Mouse (Mus musculus): ENCODE measurements at regions not wholly inside any gene's neighbourhood (a gene's known extent, or its start where the extent isn't known, plus 50 kb on each side); places are given as distances from the start of the nearest gene placed in this dataset.
A peak's percentile ranks its signal among the peaks of the same experiment; 100 is the strongest.

- H3K4me3 ChIP-seq (ENCODE audit: control insufficient read depth in 1 of 2, insufficient read depth in 1 of 2, low read depth in 2 of 2, low read length in 2 of 2) = no peak overlapping the region
- DNase-seq (ENCODE audit: low read depth, low spot score) = peak; percentile 30
- H3K9me3 ChIP-seq (replicated peaks; ENCODE audit: insufficient read depth, low read length) = no peaks in the 10 kb centered on the region
- H3K27me3 ChIP-seq (ENCODE audit: control insufficient read depth in 1 of 2, insufficient read depth in 2 of 2, low read length in 2 of 2) = no peaks in the 10 kb centered on the region
- peaks cover 0 to 2% of the 10 kb centered on the region in 2 experiments; a peak in 2 of 4 replicates for H3K36me3 ChIP-seq (ENCODE audit: control insufficient read depth in 1 of 2, insufficient read depth in 2 of 2, low read length in 2 of 2)
- TF ChIP-seq MAFK (IDR thresholded peaks at IDR 0.05; ENCODE audit: borderline replicate concordance, low read depth, low read length) (no peak), GATA1 (IDR thresholded peaks at IDR 0.05; ENCODE audit: low read depth, low read length) (0 out of 2 replicates have a peak, but pooled peaks have one; percentile 5), ETS1 (IDR thresholded peaks at IDR 0.05; ENCODE audit: low read depth, low read length) (no peak)
- H3K27ac ChIP-seq (ENCODE audit: control insufficient read depth, low read depth, low read length) = no peak overlapping the region
- H3K4me1 ChIP-seq (ENCODE audit: control insufficient read depth in 1 of 2, insufficient read depth in 2 of 2, low read length in 2 of 2) = no peaks in the 10 kb centered on the region
- no peaks in the 10 kb centered on the region for H3K79me2 ChIP-seq (ENCODE audit: control insufficient read depth, insufficient read depth, low read length, poor library complexity)
- H3K9ac ChIP-seq (ENCODE audit: control insufficient read depth, low read depth, low read length, poor library complexity, severe bottlenecking) = no peak overlapping the region
These were observed 555.9 kb upstream of the Klhl1 start for GRCm38 (mm10) chr14:97074808-97075207.

GRCm38 (mm10) chr14:97068770-97069169 is 549.9 kb upstream of the Klhl1 start:
- Histone ChIP-seq H3K9ac (ENCODE audit: control insufficient read depth, low read depth, low read length, poor library complexity, severe bottlenecking) (no peak overlapping the region), H3K9me3 (replicated peaks; ENCODE audit: insufficient read depth, low read length) (no peaks in the 10 kb centered on the region), H3K36me3 (ENCODE audit: control insufficient read depth in 1 of 2, insufficient read depth in 2 of 2, low read length in 2 of 2) (no peaks in the 10 kb centered on the region), H3K4me3 (ENCODE audit: control insufficient read depth in 1 of 2, insufficient read depth in 1 of 2, low read depth in 2 of 2, low read length in 2 of 2) (no peak overlapping the region), H3K4me1 (ENCODE audit: control insufficient read depth in 1 of 2, insufficient read depth in 2 of 2, low read length in 2 of 2) (no peaks in the 10 kb centered on the region), H3K27me3 (ENCODE audit: control insufficient read depth in 1 of 2, insufficient read depth in 2 of 2, low read length in 2 of 2) (no peaks in the 10 kb centered on the region), H3K27ac (ENCODE audit: control insufficient read depth, low read depth, low read length) (no peak overlapping the region), H3K79me2 (ENCODE audit: control insufficient read depth, insufficient read depth, low read length, poor library complexity) (no peaks in the 10 kb centered on the region)
- TF ChIP-seq USF1 (IDR thresholded peaks at IDR 0.05; ENCODE audit: low read depth, low read length) = no peak
- no peak for TF ChIP-seq MAFK (IDR thresholded peaks at IDR 0.05; ENCODE audit: borderline replicate concordance, low read depth, low read length)
- TF ChIP-seq TAL1 (IDR thresholded peaks at IDR 0.05; ENCODE audit: low read length) = no peak
- TF ChIP-seq MEF2A (IDR thresholded peaks at IDR 0.05; ENCODE audit: extremely low read depth, insufficient replicate concordance, low read depth, low read length, poor library complexity, severe bottlenecking) = no peak
- TF ChIP-seq HCFC1 (IDR thresholded peaks at IDR 0.05; ENCODE audit: low read depth, low read length) = no peak
- no peak for TF ChIP-seq ZKSCAN1 (IDR thresholded peaks at IDR 0.05; ENCODE audit: low read depth, low read length)
- no peak for TF ChIP-seq TBP (IDR thresholded peaks at IDR 0.05; ENCODE audit: low read depth, low read length)
- no peak for TF ChIP-seq JUND (IDR thresholded peaks at IDR 0.05; ENCODE audit: low read depth, low read length)
- TF ChIP-seq GATA1 (IDR thresholded peaks at IDR 0.05; ENCODE audit: low read depth, low read length) = no peak
- no peak for TF ChIP-seq MAZ (IDR thresholded peaks at IDR 0.05; ENCODE audit: low read depth, low read length)
- no peak for TF ChIP-seq MAX (IDR thresholded peaks at IDR 0.05; ENCODE audit: low read length)
- TF ChIP-seq SMC3 (IDR thresholded peaks at IDR 0.05; ENCODE audit: low read depth, low read length) = no peak
- no peak for TF ChIP-seq E2F4 (IDR thresholded peaks at IDR 0.05; ENCODE audit: borderline replicate concordance, low read depth, low read length)
- TF ChIP-seq UBTF (IDR thresholded peaks at IDR 0.05; ENCODE audit: borderline replicate concordance, insufficient read depth, low read depth, low read length) = no peak
- no peak for TF ChIP-seq POLR2AphosphoS2 (IDR thresholded peaks at IDR 0.05; ENCODE audit: low read length)
- TF ChIP-seq MYC (IDR thresholded peaks at IDR 0.05; ENCODE audit: low read depth, low read length) = no peak
- TF ChIP-seq KAT2A (conservative IDR thresholded peaks at IDR 0.05; ENCODE audit: low read depth, low read length) = no peak
- TF ChIP-seq CHD2 (IDR thresholded peaks at IDR 0.05; ENCODE audit: low read length) = no peak
- no peak for TF ChIP-seq CHD1 (IDR thresholded peaks at IDR 0.05; ENCODE audit: low read depth, low read length)
- TF ChIP-seq TCF12 (IDR thresholded peaks at IDR 0.05; ENCODE audit: low read depth, low read length) = no peak
- DNase-seq (ENCODE audit: low read depth, low spot score) = no peak

Data from MEL (cell line).